Comparison of ENCODE assay signal across 8 mouse cellular contexts in genomic region chr7:45182199-45182601, GRCm38 (mm10). TPM values are rescaled to one million over a fixed set of nuclear protein-coding genes. Genes with fewer than 3 reads are reported as not detected.
DNase-seq lines count a peak whose midpoint lies in the region; ATAC-seq and TF ChIP-seq lines count a peak whose summit lies in the region.

No protein-coding gene starts in this region.

- H3K4me1 ChIP-seq in erythroblast, embryonic 14.5 days (ENCODE audit: control insufficient read depth), result peaks cover 21% of the 10 kb centered on the region
- peaks cover 14% of the 10 kb centered on the region; the same call in 1 of the 2 replicates for H3K4me1 ChIP-seq in heart, embryonic 11.5 days (ENCODE audit: control insufficient read depth, insufficient read depth, low read length)
- H3K4me1 ChIP-seq in kidney, embryonic 15.5 days, result peaks cover 21% of the 10 kb centered on the region
- H3K4me1 ChIP-seq in liver, adult 2 months (ENCODE audit: control insufficient read depth, insufficient read depth, low read length), result peaks cover 5% of the 10 kb centered on the region; the same call in 1 of the 2 replicates

- ATAC-seq in heart, embryonic 11.5 days (replicated peaks; ENCODE audit: insufficient number of reproducible peaks, low FRiP score, low TSS enrichment), result peak; percentile 77
- peak; percentile 87 for ATAC-seq in kidney, embryonic 15.5 days (replicated peaks; ENCODE audit: low FRiP score)

- H3K4me2 ChIP-seq in heart, embryonic 11.5 days, result peak overlapping the region; percentile 68
- H3K4me2 ChIP-seq in kidney, embryonic 15.5 days, result peak overlapping the region; percentile 79
- peak overlapping the region; percentile 65 for H3K4me2 ChIP-seq in myocyte (ENCODE audit: low read depth)

- no peak overlapping the region for H3K27ac ChIP-seq in heart, embryonic 11.5 days (ENCODE audit: low read depth, low read length)
- peak overlapping the region; percentile 45; the same call in 1 of the 2 replicates for H3K27ac ChIP-seq in kidney, embryonic 15.5 days
- no peak overlapping the region for H3K27ac ChIP-seq in liver, adult 2 months (replicated peaks; ENCODE audit: insufficient read depth, low read depth, low read length)

- peak; percentile 86 for DNase-seq in CD4-positive, CD25-positive, alpha-beta regulatory T cell, adult 2 months (ENCODE audit: low read depth, low spot score)
- DNase-seq in brain, embryonic 18.5 days (ENCODE audit: low read depth, low spot score), result peak; percentile 50
- peak; percentile 79 for DNase-seq in liver, adult 2 months (ENCODE audit: extremely low read depth, low read depth, low spot score)
- DNase-seq in splenic B cell, adult 2 months (ENCODE audit: low read depth, low spot score), result peak; percentile 92

- no peaks in the 10 kb centered on the region for H3K79me2 ChIP-seq in liver, adult 2 months (ENCODE audit: control insufficient read depth, insufficient read depth, low read length)
- H3K79me2 ChIP-seq in myocyte (ENCODE audit: control insufficient read depth, insufficient read depth), result no peaks in the 10 kb centered on the region

- H3K36me3 ChIP-seq in erythroblast, embryonic 14.5 days (ENCODE audit: control insufficient read depth), result no peaks in the 10 kb centered on the region
- H3K36me3 ChIP-seq in heart, embryonic 11.5 days (ENCODE audit: control insufficient read depth, insufficient read depth, low read length), result no peaks in the 10 kb centered on the region
- no peaks in the 10 kb centered on the region for H3K36me3 ChIP-seq in kidney, embryonic 15.5 days
- no peaks in the 10 kb centered on the region for H3K36me3 ChIP-seq in liver, adult 2 months (ENCODE audit: control insufficient read depth, insufficient read depth, low read length)
- H3K36me3 ChIP-seq in myocyte (ENCODE audit: control insufficient read depth, insufficient read depth), result no peaks in the 10 kb centered on the region
- no peaks in the 10 kb centered on the region for H3K36me3 ChIP-seq in splenic B cell, adult 2 months (ENCODE audit: control insufficient read depth, insufficient read depth, low read length, poor library complexity, severe bottlenecking)

- peaks cover 100% of the 10 kb centered on the region for H3K27me3 ChIP-seq in erythroblast, embryonic 14.5 days (ENCODE audit: control insufficient read depth)
- H3K27me3 ChIP-seq in heart, embryonic 11.5 days (ENCODE audit: control insufficient read depth, insufficient read depth, low read length), result peaks cover 98% of the 10 kb centered on the region
- H3K27me3 ChIP-seq in kidney, embryonic 15.5 days, result peaks cover 98% of the 10 kb centered on the region
- H3K27me3 ChIP-seq in liver, adult 2 months (ENCODE audit: control insufficient read depth, insufficient read depth, low read length), result peaks cover 27% of the 10 kb centered on the region
- H3K27me3 ChIP-seq in myocyte (ENCODE audit: control insufficient read depth, insufficient read depth, insufficient read length), result peaks cover 89% of the 10 kb centered on the region
- no peaks in the 10 kb centered on the region for H3K27me3 ChIP-seq in splenic B cell, adult 2 months (ENCODE audit: control insufficient read depth, insufficient read depth, low read length, poor library complexity, severe bottlenecking)

- no peak for TF ChIP-seq CTCF in liver, adult 2 months (IDR thresholded peaks at IDR 0.05; ENCODE audit: low read depth, low read length)

- no peak overlapping the region for H3K9ac ChIP-seq in heart, embryonic 11.5 days (ENCODE audit: low read depth, low read length)
- H3K9ac ChIP-seq in kidney, embryonic 15.5 days, result peak overlapping the region; percentile 31; the same call in 1 of the 2 replicates
- H3K9ac ChIP-seq in liver, adult 2 months (ENCODE audit: low read depth, low read length), result no peak overlapping the region; the same call in 1 of the 2 replicates

- H3ac ChIP-seq in myocyte (ENCODE audit: control insufficient read depth, insufficient read length), result no peak overlapping the region

- no peak for TF ChIP-seq POLR2A in liver, adult 2 months (IDR thresholded peaks at IDR 0.05; ENCODE audit: extremely low read depth, insufficient read depth, low read length)
- peak; percentile 42 for TF ChIP-seq POLR2A in myocyte (IDR thresholded peaks at IDR 0.05; ENCODE audit: insufficient read length, low read depth)

- H3K9me3 ChIP-seq in erythroblast, embryonic 14.5 days (ENCODE audit: control insufficient read depth, low read length), result peaks cover 2% of the 10 kb centered on the region; the same call in 1 of the 2 replicates
- H3K9me3 ChIP-seq in heart, embryonic 11.5 days (replicated peaks; ENCODE audit: control insufficient read depth, low read length), result no peaks in the 10 kb centered on the region
- no peaks in the 10 kb centered on the region for H3K9me3 ChIP-seq in kidney, embryonic 15.5 days (replicated peaks)

- under 1% methylated on average over 34 of the region's 34 CpGs for WGBS in heart, embryonic 11.5 days (ENCODE audit: insufficient replicate concordance)
- under 1% methylated on average over 34 of the region's 34 CpGs for WGBS in kidney, embryonic 15.5 days
- WGBS in liver, adult 2 months, result under 1% methylated on average over 34 of the region's 34 CpGs

- peak overlapping the region; percentile 53 for H3K4me3 ChIP-seq in erythroblast, embryonic 14.5 days (replicated peaks)
- H3K4me3 ChIP-seq in heart, embryonic 11.5 days (ENCODE audit: low read depth, low read length), result peak overlapping the region; percentile 33
- peak overlapping the region; percentile 40 for H3K4me3 ChIP-seq in kidney, embryonic 15.5 days (replicated peaks)
- peak overlapping the region; percentile 26; the same call in 1 of the 2 replicates for H3K4me3 ChIP-seq in liver, adult 2 months (ENCODE audit: insufficient read depth, low read depth, low read length)
- no peak overlapping the region for H3K4me3 ChIP-seq in myocyte

TF ChIP-seq in myocyte, 11 proteins besides CTCF, POLR2A, EP300 and RAD21:
- TF ChIP-seq CEBPB (IDR thresholded peaks at IDR 0.05; ENCODE audit: insufficient read depth, poor library complexity, severe bottlenecking), result no peak
- TF ChIP-seq TCF3 (IDR thresholded peaks at IDR 0.05; ENCODE audit: insufficient read length, low read depth), result no peak
- no peak for TF ChIP-seq POLR2AphosphoS2 (IDR thresholded peaks at IDR 0.05; ENCODE audit: insufficient read length, low read depth)
- TF ChIP-seq MYOD1 (IDR thresholded peaks at IDR 0.05; ENCODE audit: control insufficient read depth in 1 of 3, insufficient read length in 2 of 3, low read depth in 2 of 3), result no peak
- TF ChIP-seq E2F4 (IDR thresholded peaks at IDR 0.05; ENCODE audit: insufficient read depth), result peak; percentile 86
- no peak for TF ChIP-seq USF1 (IDR thresholded peaks at IDR 0.05; ENCODE audit: low read depth)
- TF ChIP-seq MAX (IDR thresholded peaks at IDR 0.05; ENCODE audit: low read depth), result no peak
- no peak for TF ChIP-seq TCF12 (IDR thresholded peaks at IDR 0.05; ENCODE audit: insufficient read depth, poor library complexity, severe bottlenecking)
- no peak for TF ChIP-seq REST (IDR thresholded peaks at IDR 0.05; ENCODE audit: insufficient read depth, insufficient read length)
- TF ChIP-seq MYOG (IDR thresholded peaks at IDR 0.05; ENCODE audit: control insufficient read depth in 1 of 3, insufficient read depth in 1 of 3, insufficient read length in 2 of 3, low read depth in 2 of 3), result peak in 1 of 3 experiments; percentile 15
- no peak for TF ChIP-seq SRF (IDR thresholded peaks at IDR 0.05; ENCODE audit: control insufficient read depth, insufficient read length, low read depth)

RNA-seq across cellular contexts. Expression of gene Pth2, which starts 1.4 kb away (rescaled TPM):
- not detected in 2 replicates for polyA plus RNA-seq in erythroblast, embryonic 14.5 days (2012)
- polyA plus RNA-seq in heart, embryonic 11.5 days (2014; fragmentation: Nextera tagmentation; extraction: Ambion mirVana), result 0.68 TPM in 1 of 2 replicates, not detected in the other
- polyA plus RNA-seq in kidney, embryonic 15.5 days (2015; fragmentation: Nextera tagmentation; extraction: Ambion mirVana), result not detected in 2 replicates
- not detected in 2 replicates for total RNA-seq in liver, adult 2 months (2014; rRNA removed)
- polyA plus RNA-seq in liver, adult 2 months (2012; rRNA removed), result not detected in 2 replicates
- polyA plus RNA-seq in myocyte (2012; fragmentation: generic; extraction: Trizol), result not detected

RNA-seq across cellular contexts. Expression of gene Gfy, which starts 2.8 kb away (rescaled TPM):
- not detected in 2 replicates for polyA plus RNA-seq in erythroblast, embryonic 14.5 days (2012)
- polyA plus RNA-seq in heart, embryonic 11.5 days (2014; fragmentation: Nextera tagmentation; extraction: Ambion mirVana), result not detected in 2 replicates
- polyA plus RNA-seq in kidney, embryonic 15.5 days (2015; fragmentation: Nextera tagmentation; extraction: Ambion mirVana), result not detected in 2 replicates
- total RNA-seq in liver, adult 2 months (2014; rRNA removed), result not detected in 2 replicates
- not detected in 2 replicates for polyA plus RNA-seq in liver, adult 2 months (2012; rRNA removed)
- polyA plus RNA-seq in myocyte (2012; fragmentation: generic; extraction: Trizol), result 0.04 TPM

RNA-seq across cellular contexts. Expression of gene Slc17a7, which starts 18.5 kb away (rescaled TPM):
- 0.02 TPM in 1 of 2 replicates, not detected in the other for polyA plus RNA-seq in erythroblast, embryonic 14.5 days (2012)
- 3.0 and 3.7 TPM in 2 replicates for polyA plus RNA-seq in heart, embryonic 11.5 days (2014; fragmentation: Nextera tagmentation; extraction: Ambion mirVana)
- 0.14 and 0.30 TPM in 2 replicates for polyA plus RNA-seq in kidney, embryonic 15.5 days (2015; fragmentation: Nextera tagmentation; extraction: Ambion mirVana)
- 0.07 TPM in 1 of 2 replicates, not detected in the other for total RNA-seq in liver, adult 2 months (2014; rRNA removed)
- polyA plus RNA-seq in liver, adult 2 months (2012; rRNA removed), result not detected in 2 replicates
- polyA plus RNA-seq in myocyte (2012; fragmentation: generic; extraction: Trizol), result 3.6 TPM

RNA-seq across cellular contexts. Expression of gene Ccdc155, which starts 22.5 kb away (rescaled TPM):
- polyA plus RNA-seq in erythroblast, embryonic 14.5 days (2012), result 0.05 TPM in 1 of 2 replicates, not detected in the other
- polyA plus RNA-seq in heart, embryonic 11.5 days (2014; fragmentation: Nextera tagmentation; extraction: Ambion mirVana), result 0.39 and 0.70 TPM in 2 replicates
- 0.78 and 1.1 TPM in 2 replicates for polyA plus RNA-seq in kidney, embryonic 15.5 days (2015; fragmentation: Nextera tagmentation; extraction: Ambion mirVana)
- total RNA-seq in liver, adult 2 months (2014; rRNA removed), result not detected in 2 replicates
- polyA plus RNA-seq in liver, adult 2 months (2012; rRNA removed), result not detected in 2 replicates
- 2.2 TPM for polyA plus RNA-seq in myocyte (2012; fragmentation: generic; extraction: Trizol)

RNA-seq across cellular contexts. Expression of gene Aldh16a1, which starts 27.8 kb away (rescaled TPM):
- polyA plus RNA-seq in erythroblast, embryonic 14.5 days (2012), result 13.5 and 16.3 TPM in 2 replicates
- 28.7 and 28.9 TPM in 2 replicates for polyA plus RNA-seq in heart, embryonic 11.5 days (2014; fragmentation: Nextera tagmentation; extraction: Ambion mirVana)
- 69.3 and 69.9 TPM in 2 replicates for polyA plus RNA-seq in kidney, embryonic 15.5 days (2015; fragmentation: Nextera tagmentation; extraction: Ambion mirVana)
- 33.3 and 47.6 TPM in 2 replicates for total RNA-seq in liver, adult 2 months (2014; rRNA removed)
- polyA plus RNA-seq in liver, adult 2 months (2012; rRNA removed), result 116 and 162 TPM in 2 replicates
- polyA plus RNA-seq in myocyte (2012; fragmentation: generic; extraction: Trizol), result 29.0 TPM
